Mouse (Mus musculus) ES-CJ7 (cell line): Measurements from ENCODE around the gene Tbc1d17.
A peak's percentile ranks its signal among the peaks of the same experiment; 100 is the strongest.
"Not testable (repeated sequence)": the region's sequence is repeated elsewhere in the genome, so short reads cannot be mapped to it uniquely, and the experiment has no call there.

Source experiments
- DNase-seq: peaks from one replicate; pipeline ENCODE4 v3.0.0; 2011; ENCODE audit warnings: low read depth, low spot score

Tbc1d17 gene

DNA sequence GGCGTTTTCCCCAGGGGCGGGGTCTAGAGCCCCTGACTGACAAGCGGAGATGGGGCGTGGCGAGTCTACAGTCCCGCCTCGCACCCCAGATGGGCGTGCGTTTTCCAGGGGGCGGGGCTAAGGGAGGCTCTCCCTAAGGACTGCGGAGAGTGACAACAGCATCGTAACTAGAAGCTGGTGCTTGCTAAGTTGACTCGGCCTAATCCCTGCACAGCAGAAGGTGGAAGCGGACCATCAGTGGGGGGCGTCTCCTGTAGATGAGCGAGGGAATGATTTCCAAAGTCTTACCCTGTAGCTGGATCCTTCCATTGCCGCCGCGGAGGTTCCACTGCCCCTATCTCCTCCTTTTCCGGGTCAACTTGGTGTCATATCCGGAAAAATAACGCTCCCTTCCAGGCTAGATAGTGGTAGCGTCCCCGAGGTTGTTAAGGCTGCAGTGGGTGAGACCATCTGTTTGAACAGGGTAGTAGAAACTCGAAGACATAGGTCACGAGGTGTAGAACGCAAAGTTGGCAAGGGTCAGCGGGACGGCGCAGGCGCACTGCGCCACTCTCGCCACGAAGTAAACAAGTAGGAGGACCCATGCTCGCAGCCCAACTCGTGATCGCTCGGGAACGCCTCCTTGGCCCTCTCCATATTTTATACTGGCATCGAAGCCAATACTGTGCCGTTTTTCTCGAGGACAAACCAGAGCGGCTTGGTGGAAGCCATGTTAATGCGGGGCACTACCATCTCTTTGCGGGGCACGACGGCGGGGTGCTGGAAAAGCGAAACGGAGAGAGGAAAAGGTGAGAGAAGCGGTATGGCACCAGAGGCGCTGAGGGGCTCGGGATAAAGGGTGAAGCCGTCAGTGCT is at the start of gene Tbc1d17, which contains the start of gene Akt1s1:
Tbc1d17 (minus strand) TSS at position 519 of the 855 bp plus-strand sequence.
Akt1s1 (plus strand) TSS at position 431 of the 855 bp plus-strand sequence.
- DNase-seq, result peak; percentile 100

DNA sequence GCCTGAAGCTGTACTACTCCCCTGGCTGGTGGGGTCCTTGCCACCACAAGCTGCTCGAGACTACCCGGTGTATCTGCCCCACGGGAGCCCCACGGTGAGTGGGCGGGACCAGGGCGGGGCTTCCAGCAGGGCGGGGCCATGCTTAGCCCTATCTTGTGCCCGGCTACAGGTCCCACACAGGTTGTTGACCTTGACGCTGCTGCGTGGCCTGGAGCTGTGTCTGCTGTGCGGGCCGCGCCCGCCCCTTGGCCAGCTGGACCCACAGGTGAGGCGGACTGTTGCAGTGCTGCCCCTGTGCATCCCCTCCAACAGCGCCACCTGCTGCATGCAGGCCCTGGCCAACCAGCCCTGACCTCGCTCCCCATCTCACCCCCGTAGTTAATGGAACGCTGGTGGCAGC is 49.7 kb upstream of the Tbc1d17 start:
- peak; percentile 76 for DNase-seq

- DNase-seq, result no peak
Measured at GRCm38 (mm10) chr7:44896499-44896898, 47.6 kb upstream of the Tbc1d17 start.

DNA sequence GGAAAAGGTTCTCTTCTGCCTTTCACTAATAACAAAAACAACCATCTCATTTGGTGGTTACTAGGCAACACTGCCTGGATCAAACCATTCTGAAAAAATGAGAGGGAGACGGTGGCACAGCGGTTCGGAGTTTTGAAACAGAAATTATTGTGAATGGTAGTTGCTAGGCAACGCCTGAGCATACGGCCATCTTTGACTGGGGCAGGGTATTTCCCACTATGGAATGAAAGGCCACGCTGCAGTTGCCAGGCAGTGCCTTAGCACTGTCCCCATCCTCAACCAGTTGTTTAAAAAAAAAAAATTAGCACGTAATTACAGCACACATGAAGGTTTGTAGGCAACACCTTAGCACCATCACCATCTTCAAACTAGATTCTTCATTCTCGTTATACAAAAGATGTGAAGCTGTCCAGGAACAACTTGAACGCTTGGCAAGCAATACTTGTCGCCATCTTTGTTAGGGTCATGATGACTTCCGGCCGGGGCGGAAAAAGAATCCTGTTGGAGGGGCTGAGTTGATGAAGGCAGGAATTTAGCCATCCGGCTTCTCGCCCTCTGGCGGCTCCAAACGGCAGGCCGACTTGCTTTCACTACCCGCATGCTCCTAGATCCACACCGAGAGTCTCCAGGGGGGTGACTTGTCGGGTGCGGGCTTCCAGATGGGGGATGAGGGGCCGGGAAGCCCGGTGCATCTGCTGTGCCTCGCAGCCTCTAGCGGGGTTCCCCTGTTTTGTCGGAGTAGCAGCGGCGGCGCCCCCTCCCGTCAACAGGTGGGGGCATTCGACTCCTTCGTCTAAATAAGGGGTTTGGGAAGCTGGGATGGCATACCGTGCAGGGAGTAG is 46.9 kb upstream of the Tbc1d17 start, which contains the start of gene Fuz:
Fuz (plus strand) TSS at position 487 of the 842 bp plus-strand sequence.
- peak; percentile 96 for DNase-seq

- DNase-seq, result no peak
Measured at GRCm38 (mm10) chr7:44895206-44895592, 46.3 kb upstream of the Tbc1d17 start.

DNA sequence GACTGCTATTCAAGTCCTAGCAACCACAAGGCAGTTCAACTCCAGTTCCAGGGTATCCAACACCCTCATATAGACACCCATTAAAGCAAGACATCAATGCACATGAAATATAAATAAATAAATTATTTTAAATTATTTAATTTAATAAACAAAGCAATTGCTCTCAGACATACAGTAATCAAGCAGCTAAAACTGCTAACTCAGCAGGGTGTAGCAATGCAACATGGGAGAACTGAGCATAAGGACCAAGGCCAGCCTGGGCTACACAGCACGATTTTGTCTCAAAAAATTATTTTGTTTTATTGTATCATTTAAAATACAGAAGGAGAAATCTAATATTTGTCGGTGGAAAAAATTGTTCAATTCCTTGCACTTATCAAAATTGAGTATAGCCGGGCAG is 45.3 kb upstream of the Tbc1d17 start:
- no peak for DNase-seq

DNA sequence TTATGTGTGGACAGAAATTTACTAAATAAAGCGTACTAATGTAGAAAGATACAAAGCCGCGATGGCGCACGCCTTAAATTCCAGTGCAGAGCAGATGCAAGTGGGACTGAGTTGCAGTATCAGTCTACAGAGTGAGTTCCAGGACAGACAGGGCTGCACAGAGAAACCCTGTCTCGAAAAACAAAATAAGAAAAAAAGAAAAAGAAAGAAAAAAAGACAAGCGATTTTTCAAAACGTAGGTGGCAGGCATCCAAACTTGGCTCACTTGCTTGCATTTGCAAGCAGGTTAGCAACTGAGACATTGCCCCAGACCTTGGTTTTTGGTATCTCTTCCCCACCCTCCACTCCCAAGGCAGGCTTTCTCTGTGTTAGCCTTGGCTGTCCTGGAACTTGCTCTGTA is 44.3 kb upstream of the Tbc1d17 start:
- no peak for DNase-seq

- DNase-seq, result peak; percentile 92
Measured at GRCm38 (mm10) chr7:44892276-44892921, 43.5 kb upstream of the Tbc1d17 start, which contains the start of gene Med25. Gene Med25, minus strand, starts transcription at chr7:44892712.

DNA sequence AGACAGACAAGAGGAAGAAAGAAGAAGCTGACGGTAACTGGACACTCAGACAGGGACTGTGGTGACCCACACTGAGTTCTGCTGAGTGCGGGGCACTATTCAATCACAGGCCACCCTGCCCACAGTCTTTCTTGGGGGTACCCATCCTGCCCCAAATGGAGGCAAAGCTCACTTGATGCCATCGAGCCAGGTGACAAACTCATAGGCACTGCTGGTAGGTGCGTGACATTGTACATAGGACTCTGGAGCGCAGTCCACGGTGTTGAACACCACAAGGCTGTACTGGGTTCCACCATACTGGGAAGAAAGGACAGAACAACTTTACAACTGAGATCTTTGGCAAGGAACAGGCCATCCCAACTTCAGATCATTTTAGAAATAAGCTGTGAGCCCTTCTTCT is 42.7 kb upstream of the Tbc1d17 start:
- DNase-seq, result no peak

- DNase-seq, result no peak
Measured at GRCm38 (mm10) chr7:44890737-44891136, 41.9 kb upstream of the Tbc1d17 start.

GRCm38 (mm10) chr7:44890180-44890579 is 41.3 kb upstream of the Tbc1d17 start:
- DNase-seq, result no peak

DNA sequence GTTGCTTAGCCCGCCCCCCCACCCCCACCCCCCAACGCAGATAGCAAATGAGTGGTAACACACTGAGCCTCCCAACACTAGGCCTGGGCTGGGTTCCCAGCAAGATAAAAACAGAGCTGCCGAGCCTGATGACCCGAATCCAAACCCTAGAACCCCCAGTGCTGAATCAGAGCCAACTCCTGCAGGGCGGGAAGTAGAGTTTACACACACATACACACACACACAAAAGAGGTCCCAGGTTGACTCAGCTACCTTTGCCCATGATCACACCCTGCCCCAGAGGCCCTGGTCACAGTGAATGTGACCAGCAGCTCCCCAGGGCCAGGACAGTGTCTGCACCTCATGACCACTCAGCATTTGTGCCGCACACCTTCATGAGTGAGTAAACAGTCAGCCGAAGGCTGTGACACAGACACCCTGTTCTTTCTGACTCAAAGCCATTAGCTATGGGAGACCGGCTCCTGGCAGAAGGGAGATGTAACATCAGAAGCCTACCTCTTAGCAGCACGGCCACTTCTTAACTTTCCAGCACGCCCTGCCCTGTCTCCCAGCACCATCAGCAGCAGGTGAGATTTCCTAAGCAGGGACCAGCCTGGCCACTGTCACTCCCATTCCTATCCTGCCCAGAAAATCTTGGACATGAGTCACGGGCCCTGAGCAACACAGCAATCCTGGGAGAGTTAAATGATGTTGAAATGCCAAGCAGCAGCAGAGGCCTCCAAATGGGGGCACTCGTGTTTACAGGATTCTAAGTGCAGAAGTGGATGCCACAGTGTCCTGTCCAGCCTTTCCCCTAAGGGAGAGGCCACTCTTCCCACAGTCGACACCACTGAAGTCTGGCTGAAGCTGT is 39.6 kb upstream of the Tbc1d17 start:
- no peak for DNase-seq

GRCm38 (mm10) chr7:44886964-44887363 is 38.1 kb upstream of the Tbc1d17 start:
- no peak for DNase-seq

DNA sequence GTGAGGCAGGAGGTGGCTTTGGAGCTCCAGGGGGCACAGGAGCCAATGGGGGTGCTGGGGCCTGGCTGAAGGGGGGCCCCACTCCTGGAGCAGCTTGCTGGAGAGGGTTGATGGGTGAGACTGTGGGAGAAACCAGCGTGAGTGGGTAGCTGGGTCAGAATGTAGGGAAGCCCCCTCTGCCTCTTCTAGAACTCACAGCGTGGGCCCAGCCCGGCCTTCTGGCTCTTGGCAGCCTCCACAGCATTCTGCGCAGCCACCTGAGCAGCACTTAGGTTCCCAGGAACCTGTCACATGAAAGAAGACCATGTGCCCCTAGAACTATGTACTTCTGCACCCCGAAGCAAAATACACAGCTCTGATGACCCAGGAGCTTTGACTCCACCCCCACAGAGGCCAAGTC is 35.8 kb upstream of the Tbc1d17 start:
- DNase-seq, result no peak

- DNase-seq, result no peak
Measured at GRCm38 (mm10) chr7:44883036-44883435, 34.2 kb upstream of the Tbc1d17 start.

- DNase-seq, result no peak
Measured at GRCm38 (mm10) chr7:44877833-44878232, 29.0 kb upstream of the Tbc1d17 start.

DNA sequence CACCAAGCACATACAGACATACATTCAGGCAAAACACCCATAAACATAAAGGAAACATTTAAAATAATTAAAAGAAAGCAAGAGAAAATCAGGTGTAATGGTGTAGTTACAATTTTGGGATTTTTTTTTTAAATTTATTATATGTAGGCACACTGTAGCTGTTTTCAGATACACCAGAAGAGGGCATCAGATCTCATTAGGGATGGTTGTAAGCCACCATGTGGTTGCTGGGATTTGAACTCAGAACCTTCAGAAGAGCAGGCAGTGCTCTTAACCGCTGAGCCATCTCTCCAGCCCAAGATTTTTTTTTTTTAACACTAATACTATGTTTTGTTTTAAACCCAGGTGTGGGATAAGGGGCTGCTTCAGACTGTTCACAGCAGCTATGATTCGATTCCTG is 22.9 kb upstream of the Tbc1d17 start:
- not testable (repeated sequence) for DNase-seq

DNA sequence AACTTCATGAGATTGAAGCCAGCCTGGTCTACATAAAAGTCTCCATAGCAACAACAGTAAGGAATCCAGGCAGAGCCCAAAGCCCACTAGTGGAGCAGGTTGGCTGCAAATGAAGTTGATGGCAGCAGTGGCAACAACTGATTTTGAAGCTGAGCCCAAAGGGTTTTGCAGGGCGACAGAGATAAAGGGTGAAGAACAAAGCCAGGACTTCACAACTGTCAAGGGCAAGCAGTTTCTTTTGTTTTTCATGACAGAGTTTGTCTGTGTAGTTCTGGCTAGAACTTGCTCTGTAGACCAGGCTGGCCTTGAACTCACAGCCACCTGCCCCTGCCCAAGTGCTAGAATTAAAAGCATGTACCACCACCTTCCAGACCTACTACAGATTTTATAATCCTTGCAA is 22.3 kb upstream of the Tbc1d17 start:
- DNase-seq, result peak; percentile 71

DNA sequence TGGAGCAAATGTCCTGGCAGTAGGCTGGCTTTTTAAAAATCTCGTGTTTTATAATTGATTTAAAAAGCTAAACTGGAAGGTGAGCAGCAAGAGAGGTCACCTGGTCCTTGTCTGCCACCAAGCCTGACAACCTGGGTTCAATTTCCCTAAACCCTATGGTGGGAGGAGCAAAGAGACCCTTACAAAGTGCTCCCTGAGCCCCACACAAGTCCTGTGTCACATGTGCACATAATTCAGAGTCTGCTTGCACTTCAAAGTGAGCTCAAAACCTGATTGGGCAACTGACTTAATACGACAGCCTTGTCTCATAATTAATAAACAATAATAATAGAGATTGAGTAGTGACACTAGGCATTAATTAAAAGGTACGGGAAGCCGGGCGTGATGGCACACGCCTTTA is 21.7 kb upstream of the Tbc1d17 start:
- DNase-seq, result no peak

DNA sequence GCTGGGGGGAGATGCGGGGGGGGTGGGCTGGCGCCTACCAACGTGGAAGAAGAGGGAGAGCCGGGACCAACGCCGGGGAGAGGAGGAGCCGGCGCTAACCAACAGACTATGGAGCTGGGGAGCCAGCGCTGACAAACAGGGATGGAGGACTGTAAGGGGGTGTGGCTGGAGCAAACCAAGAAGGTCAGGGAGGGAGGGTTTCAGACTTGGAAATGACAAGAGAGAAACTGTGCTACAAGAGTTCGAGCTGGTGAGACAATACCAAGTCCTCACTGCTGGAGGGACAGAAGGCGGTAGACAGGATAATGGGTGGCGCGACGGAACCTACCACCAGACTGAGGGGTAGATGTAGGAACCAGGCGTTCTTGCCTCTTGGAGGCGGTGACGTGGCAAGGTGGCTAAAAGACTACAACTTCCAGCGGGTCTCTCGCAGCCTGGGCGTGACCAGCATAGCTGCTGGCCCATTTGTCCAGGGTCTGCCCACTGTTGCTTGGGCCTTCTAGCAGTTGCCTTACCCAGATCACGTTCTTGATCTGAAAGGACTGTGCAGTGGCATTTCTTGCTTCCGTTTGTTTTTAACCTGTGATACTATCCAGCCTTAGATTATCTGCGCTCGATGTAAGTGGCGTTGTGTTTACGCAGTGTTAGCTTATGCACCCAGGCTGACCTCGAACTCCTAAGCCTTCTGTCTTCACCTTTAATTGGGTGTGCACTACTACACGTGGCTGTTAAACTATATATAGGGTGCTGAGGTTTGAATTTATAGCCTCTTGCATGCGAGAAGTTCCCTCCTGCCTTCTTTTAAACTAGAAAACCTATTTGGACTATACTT is 21.0 kb upstream of the Tbc1d17 start, which contains the start of gene Ptov1:
Ptov1 (minus strand) TSS at position 92 of the 832 bp plus-strand sequence.
- DNase-seq, result peak; percentile 99
